Mouse (Mus musculus) embryo, embryonic 9.5 days (tissue): Measurements from ENCODE around the gene Mthfr.
A peak's percentile ranks its signal among the peaks of the same experiment; 100 is the strongest.

Experiments
- DNase-seq: peaks from one replicate; pipeline ENCODE4 v3.0.0-alpha.2; 2017; ENCODE audit errors: extremely low spot score

Gene Mthfr

DNA sequence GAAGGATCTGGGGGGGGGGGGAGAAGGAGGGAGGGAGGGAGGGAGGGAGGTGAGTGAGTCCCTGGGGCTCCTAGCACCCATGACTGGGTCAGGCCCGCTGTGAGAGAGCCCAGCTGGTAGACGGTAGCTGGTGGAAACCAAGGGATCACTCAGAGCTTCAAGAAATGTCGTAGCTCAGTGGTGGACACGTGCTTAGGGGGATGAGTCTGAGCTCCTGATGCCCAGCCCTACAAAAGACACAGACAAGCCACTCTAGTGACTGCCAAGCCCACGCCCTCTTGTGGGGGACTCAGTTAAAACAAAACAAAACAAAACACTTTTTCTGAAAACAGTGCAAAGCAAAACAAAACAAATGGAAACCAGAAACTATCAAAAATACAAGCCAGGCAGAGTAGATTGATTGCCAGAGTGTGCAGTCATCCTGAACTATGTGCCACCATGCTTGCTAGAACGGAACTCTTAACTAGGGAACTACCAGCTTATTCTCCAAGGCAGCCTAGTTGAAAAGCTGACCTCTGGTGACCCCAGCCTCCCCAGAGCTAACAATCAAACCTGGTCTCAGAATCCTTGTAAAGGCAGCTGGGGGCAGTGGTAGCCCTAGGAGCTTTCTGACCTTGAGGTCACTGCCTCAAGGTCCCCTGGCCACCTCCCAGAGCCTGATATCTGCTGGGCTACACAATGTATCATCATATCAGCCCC lies 27.0 kb downstream of the Mthfr start:
- peak; percentile 43 for DNase-seq

GRCm38 (mm10) chr4:148066401-148066744 lies 27.5 kb downstream of the Mthfr start:
- DNase-seq = no peak

DNA sequence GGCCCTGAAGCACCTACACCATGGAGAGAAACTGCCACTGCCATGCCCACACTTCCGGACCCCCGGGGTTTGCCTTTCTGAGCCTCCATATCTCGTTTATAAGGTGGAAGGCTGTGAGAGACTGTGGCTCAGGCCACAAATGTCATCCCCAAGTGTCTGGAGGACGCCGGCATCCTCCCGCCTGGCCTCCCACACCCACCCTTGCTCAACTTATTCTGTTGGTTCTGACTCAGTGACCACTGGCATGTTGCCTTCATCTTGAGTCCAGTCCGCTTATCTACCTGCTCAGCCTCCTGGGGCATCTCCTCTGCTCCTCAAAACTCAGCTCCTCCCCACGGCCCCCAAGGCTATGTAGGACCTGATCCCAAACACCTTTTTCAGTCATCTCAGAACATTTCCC lies 28.5 kb downstream of the Mthfr start:
- DNase-seq = no peak

- no peak for DNase-seq
Measured at GRCm38 (mm10) chr4:148069602-148070218, 30.8 kb downstream of the Mthfr start.

- DNase-seq = no peak
Measured at GRCm38 (mm10) chr4:148071508-148071907, 32.6 kb downstream of the Mthfr start.

DNA sequence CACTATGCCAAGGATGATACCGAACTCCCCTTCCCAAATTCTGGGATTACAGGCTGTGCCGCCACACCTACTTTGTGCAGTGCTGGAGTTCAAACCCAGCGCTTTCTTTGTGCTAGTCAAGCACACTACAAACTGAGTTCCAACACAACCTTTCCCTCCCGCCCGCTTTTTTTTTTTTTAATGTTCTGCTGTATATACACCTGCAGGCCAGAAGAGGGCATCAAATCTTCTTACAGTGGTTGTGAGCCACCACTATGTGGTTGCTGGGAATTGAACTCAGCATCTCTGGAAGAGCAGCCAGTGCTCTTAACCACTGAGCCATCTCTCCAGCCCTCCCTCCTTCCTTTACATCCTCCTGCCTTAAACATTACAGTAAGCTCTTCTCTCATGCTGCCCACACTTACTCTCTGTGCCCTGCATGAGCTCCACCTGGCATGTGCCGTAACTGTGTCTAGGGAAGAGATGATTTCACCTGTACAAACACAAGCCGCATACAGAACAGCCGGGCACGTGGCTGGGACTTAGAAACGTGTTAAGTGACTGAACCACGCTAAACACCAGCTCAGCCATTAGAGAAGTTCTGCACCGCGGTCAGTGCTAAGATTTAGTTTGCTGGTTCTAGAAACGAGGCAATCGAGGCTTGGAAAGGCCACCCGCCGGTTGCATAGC lies 35.8 kb downstream of the Mthfr start:
- DNase-seq = peak; percentile 42

DNA sequence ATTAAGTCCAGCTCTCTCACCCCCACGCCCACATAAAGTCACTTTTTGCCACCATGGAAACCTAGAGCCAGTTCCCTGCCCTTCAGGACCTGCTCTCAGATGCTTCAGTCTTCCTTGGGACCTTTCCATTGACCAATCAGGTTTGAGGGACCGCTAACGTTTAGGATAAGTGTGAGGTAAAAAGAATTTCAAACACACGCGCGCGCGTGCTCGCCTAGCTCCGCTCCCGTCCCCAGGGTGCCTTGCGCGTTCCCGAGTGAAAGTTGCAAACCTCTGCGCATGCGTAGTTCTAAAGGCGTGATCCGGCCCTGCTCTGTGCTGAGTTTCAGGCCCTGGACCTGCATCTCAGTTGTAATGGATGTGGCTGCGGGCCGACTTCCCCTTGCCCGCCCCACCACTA lies 36.4 kb downstream of the Mthfr start:
- peak; percentile 66 for DNase-seq

DNA sequence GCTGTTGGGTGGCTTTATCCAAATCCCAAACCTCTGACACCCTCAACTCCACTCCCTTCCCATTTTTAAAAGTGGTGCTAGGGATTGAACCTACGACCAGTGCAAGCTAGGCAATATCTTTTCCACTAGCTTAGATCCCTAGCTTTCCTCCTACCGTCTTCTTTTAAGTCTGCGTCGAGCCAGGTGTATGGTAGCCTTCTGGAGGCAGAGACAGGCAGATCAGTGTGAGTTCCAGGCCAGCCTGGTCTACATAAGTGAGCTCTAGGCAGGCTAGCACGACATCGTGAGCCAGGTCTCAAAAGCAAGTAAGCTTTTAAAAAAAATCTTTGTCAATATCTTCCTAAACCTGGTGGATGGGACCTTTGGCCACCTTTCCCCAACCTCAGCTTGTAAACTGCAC lies 37.0 kb downstream of the Mthfr start:
- DNase-seq = no peak

GRCm38 (mm10) chr4:148079212-148079611 lies 40.3 kb downstream of the Mthfr start:
- DNase-seq = no peak

GRCm38 (mm10) chr4:148079944-148080596 lies 41.2 kb downstream of the Mthfr start:
- DNase-seq = no peak

DNA sequence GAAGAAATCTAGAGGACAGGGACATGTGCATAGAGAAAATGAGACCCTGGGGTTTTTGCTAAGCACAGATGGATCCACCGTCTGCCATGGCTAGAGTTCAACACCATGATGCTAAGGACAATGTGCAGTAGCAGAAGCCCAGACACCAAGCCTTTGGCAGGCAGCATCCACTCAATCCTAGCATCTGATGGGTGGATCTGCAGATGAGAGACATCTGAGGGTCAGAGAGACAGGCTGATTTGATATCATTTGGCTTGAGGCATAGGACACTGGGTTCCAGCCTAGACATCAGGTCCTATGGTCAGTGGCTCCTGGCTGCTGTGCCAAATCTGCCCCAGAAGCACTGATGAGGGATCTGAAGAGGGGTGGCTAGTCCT lies 41.7 kb downstream of the Mthfr start:
- DNase-seq = no peak

DNA sequence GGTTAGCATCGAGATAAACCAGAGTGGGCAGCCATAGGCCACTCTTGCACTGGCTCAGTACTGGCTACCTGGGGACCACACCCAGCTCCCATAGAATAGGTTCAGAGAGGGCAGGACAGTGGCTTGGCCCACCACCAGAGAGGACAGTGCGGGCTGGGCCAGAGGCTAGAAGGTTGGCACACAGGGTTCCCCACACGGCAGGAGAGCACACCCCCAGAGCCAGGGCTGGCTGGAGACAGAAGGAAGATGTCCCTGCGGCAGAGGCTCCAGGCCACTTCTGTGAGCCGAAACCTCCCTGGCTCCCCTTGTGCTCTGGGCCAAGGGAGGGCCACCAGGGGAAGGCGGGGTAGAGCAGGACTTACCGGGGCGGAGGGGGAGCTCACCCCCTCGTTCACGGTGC lies 42.3 kb downstream of the Mthfr start:
- DNase-seq = no peak

DNA sequence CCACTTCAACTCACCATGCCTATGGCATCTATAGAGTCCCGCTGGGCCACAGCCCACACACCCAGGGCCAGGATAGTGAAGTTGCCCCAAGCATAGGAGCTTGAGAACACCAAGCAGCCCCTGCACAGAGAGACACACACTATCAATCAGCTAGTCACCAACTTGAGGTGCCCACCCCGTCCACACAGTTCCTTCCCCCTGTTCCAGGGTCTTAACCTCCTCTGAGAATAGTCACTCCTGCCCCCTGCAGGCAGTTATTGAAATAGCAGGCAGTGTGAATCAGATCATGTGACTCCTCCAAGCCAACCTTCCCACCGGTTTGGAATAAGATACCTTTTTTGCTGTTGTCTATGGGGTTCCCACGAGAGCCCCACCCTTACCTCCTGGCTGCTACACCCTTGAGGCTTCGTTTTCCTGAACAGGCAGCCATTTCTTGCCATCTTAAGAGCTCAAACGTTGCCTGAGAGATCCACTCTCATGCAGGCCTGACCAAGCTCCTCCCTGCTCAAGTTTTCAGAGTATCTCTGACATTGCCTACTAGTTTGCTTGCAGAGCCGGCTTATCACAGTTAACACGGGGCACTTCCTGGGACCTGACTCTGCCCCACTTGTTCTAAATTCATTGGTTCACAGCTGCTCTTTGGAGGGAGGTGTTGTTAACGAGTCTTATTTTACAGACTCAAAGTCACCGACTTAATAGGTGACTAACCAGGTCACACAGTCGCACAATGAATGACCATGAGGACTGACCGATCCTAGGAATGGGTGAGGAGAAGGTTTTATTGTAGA lies 43.6 kb downstream of the Mthfr start:
- DNase-seq = peak; percentile 70

GRCm38 (mm10) chr4:148083176-148083899 lies 44.5 kb downstream of the Mthfr start:
- no peak for DNase-seq

- peak; percentile 84 for DNase-seq
Measured at GRCm38 (mm10) chr4:148084261-148084714, 45.4 kb downstream of the Mthfr start.

DNA sequence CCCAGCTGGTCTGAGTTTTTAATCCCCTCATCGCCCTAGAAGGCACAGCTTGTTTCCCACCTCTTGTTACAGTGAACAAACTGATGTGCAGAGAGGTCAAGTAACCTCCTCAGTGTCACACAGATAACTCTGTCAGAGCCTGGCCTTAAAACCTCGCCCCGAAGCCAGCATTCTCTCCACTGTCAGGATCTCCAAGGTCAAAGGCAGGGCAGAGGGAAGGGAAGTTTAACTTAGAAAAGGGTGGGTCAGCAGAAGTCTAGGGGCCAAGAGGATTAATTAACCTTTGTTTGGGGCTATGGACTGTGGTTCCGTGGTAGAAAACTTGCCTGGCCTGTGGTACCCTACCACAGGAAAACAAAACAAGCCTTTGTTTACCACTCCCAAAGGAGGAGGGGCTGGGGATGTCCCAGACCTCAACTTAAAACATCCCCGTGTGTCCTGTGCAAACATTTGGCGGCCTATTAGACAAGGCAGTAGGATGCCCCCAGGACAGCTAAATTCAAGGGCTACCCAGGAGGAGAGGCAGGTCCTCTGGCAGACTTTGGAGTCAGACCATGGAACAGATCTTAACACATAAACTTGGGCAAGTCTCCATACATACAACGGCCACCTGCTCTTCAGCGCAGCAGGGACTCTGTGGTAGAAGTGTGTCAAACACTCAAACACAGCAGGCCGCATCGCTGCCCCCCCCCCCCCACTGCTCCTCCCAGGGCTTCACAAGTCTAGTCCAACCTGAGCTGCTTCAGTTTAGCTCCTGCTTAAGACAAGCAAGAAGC lies 46.4 kb downstream of the Mthfr start:
- DNase-seq = no peak

GRCm38 (mm10) chr4:148085907-148086305 lies 47.0 kb downstream of the Mthfr start:
- DNase-seq = no peak

- peak; percentile 38 for DNase-seq
Measured at GRCm38 (mm10) chr4:148087091-148087906, 48.4 kb downstream of the Mthfr start.

- peak; percentile 88 for DNase-seq
Measured at GRCm38 (mm10) chr4:148087907-148088527, 49.1 kb downstream of the Mthfr start, which contains the start of gene Agtrap. Gene Agtrap (minus strand): TSS chr4:148088031.
